Mouse (Mus musculus) olfactory bulb, adult 2 months (tissue): ENCODE data around the gene Atp5l. TPM values are rescaled to one million over a fixed set of nuclear protein-coding genes. Genes with fewer than 3 reads are reported as not detected.

Experiments
- H3K27ac ChIP-seq: fragments of 200-500 bp; 2 replicates; pipeline ENCODE4 v1.5.1; 2012; ENCODE audit warnings: low read depth, low read length; ENCODE audit not compliant: insufficient read depth
- H3K4me1 ChIP-seq: fragments of 200-500 bp; 2 replicates; pipeline ENCODE4 v1.6.1; 2012; ENCODE audit warnings: low read length; ENCODE audit not compliant: control insufficient read depth, insufficient read depth
- H3K4me3 ChIP-seq: fragments of 200-500 bp; 2 replicates; pipeline ENCODE4 v1.5.1; 2012; ENCODE audit warnings: mild to moderate bottlenecking, low read depth, low read length, moderate library complexity; ENCODE audit not compliant: insufficient read depth
- CTCF ChIP-seq: fragments of 200-500 bp; IDR thresholded peaks from 2 replicates; pipeline ENCODE4 v1.5.1; 2012; ENCODE audit warnings: low read depth, mild to moderate bottlenecking, low read length, moderate library complexity; ENCODE audit not compliant: insufficient read depth
- POLR2A ChIP-seq: fragments of 200-500 bp; IDR thresholded peaks from 2 replicates; pipeline ENCODE4 v1.6.1; 2012; ENCODE audit warnings: mild to moderate bottlenecking, low read depth, low read length, moderate library complexity; ENCODE audit not compliant: insufficient read depth
- WGBS: fragments of 180-500 bp; shearing (Covaris S2); methylation state at CpG from one replicate; pipeline ENCODE4 v1.1.7; 2018; 5-methylcytosine and 5-hydroxymethylcytosine counted together
- polyA plus RNA-seq: library from polyadenylated mRNA; stranded (reverse); fragments of >200 nt; gene quantifications from 2 replicates; pipeline ENCODE4 v1.2.4, GENCODE M21; 2012; ENCODE audit warnings: low replicate concordance; ENCODE audit not compliant: missing spikeins, insufficient read depth, insufficient read length

Gene Atp5l
- polyA plus RNA-seq, 1 experiment: not detected

DNA sequence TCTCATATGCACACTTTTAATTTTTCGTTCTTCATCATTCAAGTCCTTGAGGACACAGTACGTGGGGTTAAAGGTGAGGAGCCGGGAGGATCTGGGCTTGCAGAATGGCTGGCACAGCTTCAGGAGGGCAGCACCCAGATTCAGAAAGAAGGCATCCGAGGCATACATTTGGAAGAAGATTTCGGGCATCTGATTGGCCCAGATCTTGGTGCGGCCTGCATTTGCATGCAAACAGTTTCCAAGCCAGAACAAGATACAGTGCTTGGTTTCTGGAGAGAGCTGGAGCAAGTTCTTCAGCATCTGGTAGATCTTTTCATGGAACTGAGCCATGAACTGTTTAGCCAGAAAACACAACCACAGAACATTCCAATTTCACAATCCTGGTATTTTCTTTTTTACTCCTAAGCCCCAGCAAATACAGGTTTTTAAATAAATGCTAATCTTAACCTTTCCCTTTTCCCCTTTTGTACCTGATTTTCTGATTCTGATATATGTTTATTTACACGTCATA is 25.7 kb upstream of the Atp5l start:
- Histone ChIP-seq H3K27ac (no peak overlapping the region), H3K4me3 (no peak overlapping the region), H3K4me1 (no peaks in the 10 kb centered on the region)
- no peak for TF ChIP-seq CTCF
- no peak for TF ChIP-seq POLR2A
- 92% methylated on average over 7 of the region's 7 CpGs for WGBS

DNA sequence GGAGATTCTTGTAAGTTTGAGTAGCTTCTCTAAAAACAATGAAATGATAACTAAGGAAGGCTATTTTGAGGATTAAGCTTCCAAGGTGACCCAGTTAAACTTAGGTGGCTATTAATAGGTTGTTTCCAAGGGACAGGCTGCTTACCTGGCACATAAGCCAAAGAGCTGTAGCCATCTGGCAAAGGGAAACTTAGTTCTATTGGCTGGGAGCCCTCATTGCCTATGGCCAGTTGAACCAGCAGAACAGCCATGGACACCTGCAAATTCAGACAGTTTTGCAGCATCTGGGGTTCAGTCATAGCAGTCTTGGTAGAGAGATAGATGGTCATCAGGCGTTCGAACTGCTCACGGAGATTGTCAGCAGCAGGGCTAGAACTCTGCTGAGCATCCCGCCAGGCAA is 21.9 kb upstream of the Atp5l start:
- H3K4me1 ChIP-seq: no peaks in the 10 kb centered on the region
- TF ChIP-seq CTCF (no peak), POLR2A (no peak)
- H3K4me3 ChIP-seq: no peak overlapping the region
- no peak overlapping the region for H3K27ac ChIP-seq
- 96% methylated on average over 4 of the region's 4 CpGs for WGBS

DNA sequence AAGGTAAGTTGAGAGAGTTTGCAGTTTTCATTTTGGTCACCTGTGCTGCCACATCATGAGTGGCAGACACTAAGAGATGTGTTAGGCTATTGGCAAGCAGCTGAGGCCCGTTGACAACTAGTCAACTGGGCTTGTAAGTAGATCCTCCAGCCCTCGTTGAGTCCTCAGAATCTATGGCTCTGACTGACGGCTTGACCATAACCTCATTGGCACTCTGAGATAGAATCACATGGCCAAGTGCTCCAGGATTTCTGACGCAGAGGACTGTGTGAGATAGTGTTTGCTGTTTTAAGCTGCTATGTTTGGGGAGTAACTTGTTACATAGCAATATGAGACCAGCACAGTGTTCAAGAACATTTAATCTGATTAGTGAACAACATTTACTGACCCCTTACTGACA is 21.2 kb upstream of the Atp5l start:
- no peak overlapping the region for H3K27ac ChIP-seq
- H3K4me1 ChIP-seq: no peaks in the 10 kb centered on the region
- WGBS: 90% methylated on average over 4 of the region's 4 CpGs
- TF ChIP-seq POLR2A (no peak), CTCF (no peak)
- no peak overlapping the region for H3K4me3 ChIP-seq

DNA sequence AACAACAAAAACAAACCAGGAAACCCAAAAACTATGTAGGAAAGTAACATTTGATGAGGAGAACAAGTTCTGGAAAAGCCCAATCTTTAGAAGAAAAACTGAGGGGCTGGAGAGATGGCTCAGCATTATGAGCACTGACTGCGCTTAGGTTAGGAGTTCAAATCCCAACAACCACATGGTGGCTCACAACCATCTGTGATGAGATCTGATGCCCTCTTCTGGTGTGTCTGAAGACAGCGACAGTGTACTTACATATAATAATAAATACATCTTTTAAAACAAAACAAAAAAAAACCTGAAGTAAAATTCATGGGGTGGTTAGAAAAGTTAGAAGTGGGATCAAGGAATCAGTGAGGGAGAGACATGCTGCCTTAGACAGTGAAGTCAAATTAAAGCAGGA is 1.0 kb upstream of the Atp5l start:
- TF ChIP-seq POLR2A: no peak
- no peak for TF ChIP-seq CTCF
- H3K4me3 ChIP-seq: no peak overlapping the region
- WGBS: 61% methylated on average over 2 of the region's 2 CpGs
- H3K4me1 ChIP-seq: no peaks in the 10 kb centered on the region
- no peak overlapping the region; the same call in 1 of the 2 replicates for H3K27ac ChIP-seq

DNA sequence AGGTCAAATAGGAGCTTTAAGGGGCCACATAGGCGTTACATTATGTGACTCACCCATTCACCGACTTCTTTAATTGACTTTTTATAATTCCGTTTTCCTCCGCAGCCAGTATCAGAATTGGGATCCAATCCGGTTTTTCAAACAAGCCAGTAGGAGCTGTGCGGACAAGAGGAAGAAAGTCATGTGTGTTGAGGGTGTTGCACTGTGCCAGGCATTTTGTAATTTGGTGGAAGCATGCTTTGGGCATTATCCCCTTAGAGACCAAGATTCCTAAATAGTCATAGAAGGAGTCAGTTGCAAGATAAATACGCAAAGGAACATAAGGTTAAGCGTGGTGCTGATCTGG is 554 bp upstream of the Atp5l start:
- TF ChIP-seq CTCF (no peak), POLR2A (no peak)
- 0% methylated on average over 8 of the region's 8 CpGs for WGBS
- H3K4me3 ChIP-seq: peak overlapping the region; percentile 29

DNA sequence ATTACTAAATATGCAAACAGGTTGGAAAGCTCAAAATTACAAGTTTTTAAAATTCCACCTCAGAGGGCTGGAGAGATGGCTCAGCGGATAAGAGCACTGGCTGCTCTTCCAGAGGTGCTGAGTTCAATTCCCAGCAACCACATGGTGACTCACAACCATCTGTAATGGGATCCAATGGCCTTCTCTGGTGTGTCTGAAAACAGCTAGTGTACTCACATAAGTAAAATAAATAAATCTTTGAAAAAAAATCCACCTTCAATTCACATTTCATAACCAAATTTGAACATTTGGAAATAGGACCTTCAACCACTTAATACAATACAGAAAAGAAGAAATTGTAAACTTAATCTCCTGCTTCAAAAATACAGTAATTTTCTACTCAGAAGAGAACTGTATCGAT is 936 bp downstream of the Atp5l start:
- TF ChIP-seq POLR2A (no peak), CTCF (no peak)
- 26% methylated on average over 2 of the region's 2 CpGs for WGBS
- Histone ChIP-seq H3K4me1 (no peaks in the 10 kb centered on the region), H3K4me3 (peak overlapping the region; percentile 92), H3K27ac (no peak overlapping the region)

More for the DNA sequence above, 554 bp upstream of the Atp5l start:
- no peaks in the 10 kb centered on the region for H3K4me1 ChIP-seq
- peak overlapping the region; percentile 99 for H3K27ac ChIP-seq

DNA sequence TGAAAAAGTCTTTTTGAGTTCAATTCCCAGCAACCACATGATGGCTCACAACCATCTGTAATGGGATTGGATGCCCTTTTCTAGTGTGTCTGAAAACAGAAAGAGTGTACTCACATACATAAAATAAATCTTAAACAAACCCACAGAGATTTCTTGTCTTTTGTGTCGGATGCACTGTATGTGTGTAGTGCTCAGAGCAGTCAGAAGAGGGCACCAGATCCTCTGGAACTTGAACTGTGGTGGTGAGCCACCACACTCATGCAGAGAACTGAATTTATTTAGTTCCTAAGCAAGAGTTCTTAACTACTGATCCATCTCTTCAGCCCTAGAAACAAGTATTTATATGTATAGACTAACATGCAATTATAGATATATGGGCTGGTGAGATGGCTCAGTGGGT is 4.3 kb downstream of the Atp5l start:
- H3K27ac ChIP-seq: no peak overlapping the region
- H3K4me1 ChIP-seq: no peaks in the 10 kb centered on the region
- WGBS: 16% methylated on average over 1 of the region's 1 CpGs
- no peak overlapping the region for H3K4me3 ChIP-seq
- TF ChIP-seq POLR2A (no peak), CTCF (no peak)

DNA sequence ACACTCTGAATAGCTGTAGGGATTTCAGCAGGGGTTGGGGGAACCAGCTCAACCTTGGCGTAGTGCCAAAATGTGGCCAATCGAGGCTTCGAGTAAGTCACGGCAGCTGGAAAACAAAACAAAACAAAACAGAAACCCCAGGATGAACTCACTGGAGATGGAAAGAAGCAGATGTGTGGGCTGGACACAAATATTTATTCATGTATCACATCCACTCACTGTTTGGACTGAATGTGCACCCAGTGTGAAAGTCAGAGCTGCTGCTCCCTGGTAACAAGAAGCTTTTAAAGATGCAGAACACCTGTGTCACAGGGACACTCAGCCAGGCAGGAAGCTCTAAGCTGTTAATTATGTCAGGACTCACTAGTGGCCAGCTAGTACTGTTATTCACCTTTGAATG is 5.8 kb downstream of the Atp5l start:
- TF ChIP-seq POLR2A (no peak), CTCF (no peak)
- Histone ChIP-seq H3K4me3 (no peak overlapping the region), H3K27ac (no peak overlapping the region), H3K4me1 (no peaks in the 10 kb centered on the region)
- 11% methylated on average over 4 of the region's 4 CpGs for WGBS

DNA sequence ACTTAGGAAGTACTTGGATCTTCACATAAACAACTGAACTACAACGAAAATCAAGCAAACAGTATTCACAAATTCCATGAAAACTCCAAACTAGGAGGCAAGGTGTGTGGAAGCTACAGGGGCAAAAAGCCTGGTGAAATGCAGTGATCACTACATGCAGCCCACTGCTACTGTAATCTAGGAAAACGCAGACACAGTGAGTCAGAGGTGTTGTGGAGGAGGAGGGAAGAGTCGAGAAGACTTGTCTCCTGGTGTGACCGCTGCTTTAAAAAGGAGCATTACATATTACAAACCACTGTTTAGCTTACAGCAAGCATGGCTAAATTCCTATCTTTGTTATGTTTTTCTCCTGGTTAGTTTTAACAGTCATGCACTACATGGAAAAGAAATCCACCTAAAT is 9.2 kb downstream of the Atp5l start:
- WGBS: 49% methylated on average over 4 of the region's 4 CpGs
- Histone ChIP-seq H3K27ac (no peak overlapping the region), H3K4me3 (no peak overlapping the region), H3K4me1 (peaks cover 8% of the 10 kb centered on the region)
- TF ChIP-seq CTCF (no peak), POLR2A (no peak)

DNA sequence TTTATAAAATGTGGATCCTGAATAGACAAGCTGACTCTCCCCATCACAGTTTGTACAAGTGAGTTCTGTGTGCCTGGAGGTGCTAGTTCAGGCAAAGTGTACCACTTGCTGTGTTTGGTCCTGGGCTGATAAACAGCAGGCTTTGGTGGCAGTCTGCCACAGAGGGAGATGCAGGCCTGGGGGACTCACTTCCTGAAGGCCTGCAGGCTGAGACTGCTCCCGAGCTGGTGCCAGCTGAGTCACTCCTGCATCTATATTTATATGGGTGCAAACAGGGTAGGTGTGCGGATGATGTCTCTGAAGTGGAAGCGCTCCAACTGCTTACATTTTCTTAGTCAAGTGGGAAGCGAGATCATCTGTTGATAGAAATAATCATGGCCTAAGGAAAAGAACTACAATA is 14.9 kb downstream of the Atp5l start:
- Histone ChIP-seq H3K27ac (peak overlapping the region; percentile 94), H3K4me3 (no peak overlapping the region), H3K4me1 (peaks cover 27% of the 10 kb centered on the region)
- 15% methylated on average over 4 of the region's 4 CpGs for WGBS
- TF ChIP-seq POLR2A (no peak), CTCF (no peak)
